Mouse (Mus musculus) ES-Bruce4 (cell line): ENCODE data around the gene Olfr389. TPM values are rescaled to one million over a fixed set of nuclear protein-coding genes. Genes with fewer than 3 reads are reported as not detected.

Experiments used
- H3K27ac ChIP-seq: 2 replicates; pipeline ENCODE4 v1.5.1; 2012; ENCODE audit warnings: low read length, inconsistent platforms; ENCODE audit not compliant: insufficient read depth
- H3K27me3 ChIP-seq: 2 replicates; pipeline ENCODE4 v1.6.1; 2012; ENCODE audit warnings: mild to moderate bottlenecking, low read length, inconsistent platforms; ENCODE audit not compliant: control insufficient read depth, poor library complexity, insufficient read depth, severe bottlenecking
- H3K36me3 ChIP-seq: 2 replicates; pipeline ENCODE4 v1.6.1; 2012; ENCODE audit warnings: inconsistent platforms, mild to moderate bottlenecking, low read length, moderate library complexity; ENCODE audit not compliant: control insufficient read depth, poor library complexity, insufficient read depth, severe bottlenecking
- H3K4me1 ChIP-seq: one replicate; pipeline ENCODE4 v1.8.1; 2011; ENCODE audit warnings: low read length; ENCODE audit not compliant: control insufficient read depth, insufficient read depth
- H3K4me3 ChIP-seq: 2 replicates; pipeline ENCODE4 v1.5.1; 2011; ENCODE audit warnings: low read depth, mild to moderate bottlenecking, low read length
- H3K9ac ChIP-seq: 2 replicates; pipeline ENCODE4 v1.6.1; 2012; ENCODE audit warnings: low read depth, mild to moderate bottlenecking, inconsistent platforms; ENCODE audit not compliant: poor library complexity, severe bottlenecking
- H3K9me3 ChIP-seq: replicated peaks from 2 replicates; pipeline ENCODE4 v1.6.1; 2012; ENCODE audit warnings: mild to moderate bottlenecking, low read length, inconsistent platforms; ENCODE audit not compliant: control insufficient read depth, poor library complexity, insufficient read depth, severe bottlenecking
- CTCF ChIP-seq: IDR thresholded peaks from one replicate; pipeline ENCODE4 v1.8.1; 2011; ENCODE audit warnings: low read depth, low read length
- EP300 ChIP-seq: IDR thresholded peaks from 2 replicates; pipeline ENCODE4 v1.6.1; 2011; ENCODE audit warnings: low read depth, low read length; ENCODE audit not compliant: insufficient read depth
- POLR2A ChIP-seq: IDR thresholded peaks from one replicate; pipeline ENCODE4 v1.8.1; 2011; ENCODE audit warnings: low read length; ENCODE audit not compliant: insufficient read depth
- polyA plus RNA-seq: library from polyadenylated mRNA; stranded (reverse); fragments of >200 nt; gene quantifications from 2 replicates; pipeline ENCODE4 v1.2.4, GENCODE M21; 2011; ENCODE audit warnings: low read depth; ENCODE audit not compliant: missing spikeins, insufficient read depth, insufficient read length

The Olfr389 gene
- polyA plus RNA-seq: not detected in 2 replicates

GRCm38 (mm10) chr11:73780613-73781012 is at the start of gene Olfr389:
Gene Olfr389 (minus strand): TSS chr11:73780713.
- Histone ChIP-seq H3K4me1 (no peaks in the 10 kb centered on the region), H3K27me3 (no peaks in the 10 kb centered on the region), H3K4me3 (no peak within 1 kb of the TSS), H3K27ac (no peak within 1 kb of the TSS), H3K9me3 (no peaks in the 10 kb centered on the region), H3K9ac (no peak within 1 kb of the TSS), H3K36me3 (no peaks in the 10 kb centered on the region)
- TF ChIP-seq CTCF (no peak), POLR2A (no peak), EP300 (no peak)

- no peaks in the 10 kb centered on the region for H3K27me3 ChIP-seq
- no peak within 1 kb of the TSS for H3K9ac ChIP-seq
- no peaks in the 10 kb centered on the region for H3K9me3 ChIP-seq
- H3K27ac ChIP-seq: no peak within 1 kb of the TSS
- H3K4me1 ChIP-seq: no peaks in the 10 kb centered on the region
- no peak within 1 kb of the TSS for H3K4me3 ChIP-seq
- TF ChIP-seq POLR2A (no peak), CTCF (no peak), EP300 (no peak)
- no peaks in the 10 kb centered on the region for H3K36me3 ChIP-seq
These were observed 36.4 kb upstream of the Olfr389 start, which contains the start of gene Olfr392 for GRCm38 (mm10) chr11:73816949-73817348. Gene Olfr392 (minus strand): TSS chr11:73817049.

- H3K27ac ChIP-seq: no peak within 1 kb of the TSS
- TF ChIP-seq EP300 (no peak), CTCF (no peak), POLR2A (no peak)
- no peaks in the 10 kb centered on the region for H3K4me1 ChIP-seq
- no peaks in the 10 kb centered on the region for H3K36me3 ChIP-seq
- H3K27me3 ChIP-seq: no peaks in the 10 kb centered on the region
- no peak within 1 kb of the TSS for H3K9ac ChIP-seq
- H3K4me3 ChIP-seq: no peak within 1 kb of the TSS
- no peaks in the 10 kb centered on the region for H3K9me3 ChIP-seq
These were observed 22.4 kb upstream of the Olfr389 start, which contains the start of gene Olfr391-ps for GRCm38 (mm10) chr11:73802952-73803351. Gene Olfr391-ps (minus strand): TSS chr11:73803052.

- no peaks in the 10 kb centered on the region for H3K27me3 ChIP-seq
- no peak for TF ChIP-seq EP300
- TF ChIP-seq CTCF: no peak
- TF ChIP-seq POLR2A: no peak
- no peak within 1 kb of the TSS for H3K4me3 ChIP-seq
- H3K9me3 ChIP-seq: no peaks in the 10 kb centered on the region
- no peaks in the 10 kb centered on the region for H3K4me1 ChIP-seq
- H3K27ac ChIP-seq: no peak within 1 kb of the TSS
- no peak within 1 kb of the TSS for H3K9ac ChIP-seq
- no peaks in the 10 kb centered on the region for H3K36me3 ChIP-seq
These were observed 2.2 kb upstream of the Olfr389 start, which contains the start of gene Olfr390 for GRCm38 (mm10) chr11:73782664-73783063. Gene Olfr390 (plus strand): TSS chr11:73782964.

GRCm38 (mm10) chr11:73759115-73759514 is 21.4 kb downstream of the Olfr389 start:
- Histone ChIP-seq H3K27me3 (no peaks in the 10 kb centered on the region), H3K9ac (no peak overlapping the region), H3K27ac (no peak overlapping the region), H3K4me1 (no peaks in the 10 kb centered on the region), H3K9me3 (peaks cover 5% of the 10 kb centered on the region; the same call in 1 of the 2 replicates), H3K4me3 (no peak overlapping the region), H3K36me3 (no peaks in the 10 kb centered on the region)
- no peak for TF ChIP-seq POLR2A
- TF ChIP-seq EP300: no peak

Other genes with a start within 250 kb of the Olfr389 start
- not detected in 2 replicates for gene Olfr385, start 187.7 kb downstream of the Olfr389 start, polyA plus RNA-seq
- gene Olfr384, start 182.1 kb downstream of the Olfr389 start, polyA plus RNA-seq: not detected in 2 replicates
- not detected in 2 replicates for gene Zfp735, start 91.9 kb downstream of the Olfr389 start, polyA plus RNA-seq
- not detected in 2 replicates for gene Olfr390, start 2.3 kb upstream of the Olfr389 start, polyA plus RNA-seq
- not detected in 2 replicates for gene Olfr391-ps, start 22.3 kb upstream of the Olfr389 start, polyA plus RNA-seq
- not detected in 2 replicates for gene Olfr392, start 36.3 kb upstream of the Olfr389 start, polyA plus RNA-seq
- not detected in 2 replicates for gene Olfr393, start 70.7 kb upstream of the Olfr389 start, polyA plus RNA-seq
- gene Olfr394, start 110.1 kb upstream of the Olfr389 start, polyA plus RNA-seq: not detected in 2 replicates
- not detected in 2 replicates for gene Olfr395, start 128.6 kb upstream of the Olfr389 start, polyA plus RNA-seq
- not detected in 2 replicates for gene Olfr23, start 156.0 kb upstream of the Olfr389 start, polyA plus RNA-seq
- gene Olfr397, start 180.1 kb upstream of the Olfr389 start, polyA plus RNA-seq: not detected in 2 replicates
- gene Olfr398, start 209.7 kb upstream of the Olfr389 start, polyA plus RNA-seq: not detected in 2 replicates